Mouse (Mus musculus) liver, embryonic 16.5 days (tissue): Measurements from ENCODE around the gene Taf5l. TPM values are rescaled to one million over a fixed set of nuclear protein-coding genes. Genes with fewer than 3 reads are reported as not detected.
A peak's percentile ranks its signal among the peaks of the same experiment; 100 is the strongest.
"Not testable (repeated sequence)": the region's sequence is repeated elsewhere in the genome, so short reads cannot be mapped to it uniquely, and the experiment has no call there.

Source experiments
- ATAC-seq: fragments of 200-750 bp; cut with Nextera tagmentation; 2 replicates; pipeline ENCODE4 v1.8.0; 2017; ENCODE audit warnings: low read depth, mild to moderate bottlenecking, moderate number of reproducible peaks, moderate library complexity
- H3K27ac ChIP-seq: fragments of 300-500 bp; sonication (generic); 2 replicates; pipeline ENCODE4 v1.5.1; 2014; ENCODE audit warnings: mild to moderate bottlenecking, low read length
- H3K27me3 ChIP-seq: fragments of 300-500 bp; sonication (generic); 2 replicates; pipeline ENCODE4 v1.6.1; 2014; ENCODE audit warnings: low read depth, low read length, mixed read lengths; ENCODE audit not compliant: control insufficient read depth, insufficient read depth
- H3K36me3 ChIP-seq: fragments of 300-500 bp; sonication (generic); 2 replicates; pipeline ENCODE4 v1.6.1; 2014; ENCODE audit warnings: mild to moderate bottlenecking; ENCODE audit not compliant: control insufficient read depth, insufficient read depth
- H3K4me1 ChIP-seq: fragments of 300-500 bp; sonication (generic); 2 replicates; pipeline ENCODE4 v1.6.1; 2014; ENCODE audit warnings: low read depth, low read length, mixed read lengths; ENCODE audit not compliant: control insufficient read depth
- H3K4me2 ChIP-seq: fragments of 300-500 bp; sonication (generic); 2 replicates; pipeline ENCODE4 v1.6.1; 2014; ENCODE audit warnings: low read depth, low read length, mixed read lengths
- H3K4me3 ChIP-seq: fragments of 300-500 bp; sonication (generic); 2 replicates; pipeline ENCODE4 v1.5.1; 2014; ENCODE audit warnings: low read depth, mild to moderate bottlenecking, low read length
- H3K9ac ChIP-seq: fragments of 300-500 bp; sonication (generic); 2 replicates; pipeline ENCODE4 v1.6.1; 2014; ENCODE audit warnings: low read depth, low read length
- H3K9me3 ChIP-seq: fragments of 300-500 bp; sonication (generic); replicated peaks from 2 replicates; pipeline ENCODE4 v1.6.1; 2016; ENCODE audit warnings: low read length; ENCODE audit not compliant: control insufficient read depth
- WGBS: fragments of 180-500 bp; shearing (Covaris S2); extraction: QIAGEN DNeasy Blood & Tissue Kit; methylation state at CpG from one replicate; pipeline ENCODE4 v1.1.7; 2014; ENCODE audit not compliant: insufficient replicate concordance; 5-methylcytosine and 5-hydroxymethylcytosine counted together
- polyA plus RNA-seq: library from polyadenylated mRNA; unstranded; fragments of >200 nt; fragmentation: Nextera tagmentation; extraction: Ambion mirVana; gene quantifications from 2 replicates; pipeline ENCODE4 v1.2.1, GENCODE M21; 2015

Gene Taf5l
- polyA plus RNA-seq, 1 experiment from 2014 or later = 19.6 TPM

GRCm38 (mm10) chr8:123980239-123980638, 41.0 kb downstream of the Taf5l start:
- 21% methylated on average over 4 of the region's 4 CpGs for WGBS
- peak overlapping the region; percentile 99 for H3K27ac ChIP-seq
- H3K4me2 ChIP-seq = peak overlapping the region; percentile 62

GRCm38 (mm10) chr8:123978926-123979325, 42.3 kb downstream of the Taf5l start:
- peak overlapping the region; percentile 97 for H3K4me3 ChIP-seq
- WGBS = 15% methylated on average over 8 of the region's 8 CpGs
- peaks cover 49% of the 10 kb centered on the region for H3K36me3 ChIP-seq
- peak overlapping the region; percentile 99 for H3K27ac ChIP-seq
- H3K9me3 ChIP-seq = no peaks in the 10 kb centered on the region; the same call in 1 of the 2 replicates
- peak overlapping the region; percentile 62 for H3K4me2 ChIP-seq
- no peaks in the 10 kb centered on the region for H3K27me3 ChIP-seq
- H3K9ac ChIP-seq = peak overlapping the region; percentile 100
- ATAC-seq = peak; percentile 81
- H3K4me1 ChIP-seq = peaks cover 50% of the 10 kb centered on the region

More at GRCm38 (mm10) chr8:123980239-123980638, 41.0 kb downstream of the Taf5l start:
- H3K9me3 ChIP-seq = no peaks in the 10 kb centered on the region
- H3K36me3 ChIP-seq = peaks cover 37% of the 10 kb centered on the region
- ATAC-seq = no peak
- no peaks in the 10 kb centered on the region for H3K27me3 ChIP-seq
- peaks cover 53% of the 10 kb centered on the region for H3K4me1 ChIP-seq
- H3K9ac ChIP-seq = peak overlapping the region; percentile 100
- H3K4me3 ChIP-seq = peak overlapping the region; percentile 97

- Histone ChIP-seq H3K4me2 (peak overlapping the region; percentile 62), H3K27ac (peak overlapping the region; percentile 99), H3K27me3 (no peaks in the 10 kb centered on the region), H3K4me1 (peaks cover 48% of the 10 kb centered on the region), H3K4me3 (peak overlapping the region; percentile 97), H3K9ac (peak overlapping the region; percentile 100), H3K36me3 (peaks cover 53% of the 10 kb centered on the region), H3K9me3 (no peaks in the 10 kb centered on the region; the same call in 1 of the 2 replicates)
- no peak for ATAC-seq
- 37% methylated on average over 14 of the region's 14 CpGs for WGBS
Measured at GRCm38 (mm10) chr8:123978166-123978838, 42.9 kb downstream of the Taf5l start.

- Histone ChIP-seq H3K9me3 (no peaks in the 10 kb centered on the region; the same call in 1 of the 2 replicates), H3K9ac (peak overlapping the region; percentile 100), H3K36me3 (peaks cover 61% of the 10 kb centered on the region), H3K27ac (peak overlapping the region; percentile 99), H3K27me3 (no peaks in the 10 kb centered on the region), H3K4me1 (peaks cover 54% of the 10 kb centered on the region), H3K4me3 (peak overlapping the region; percentile 97), H3K4me2 (peak overlapping the region; percentile 62)
- no peak for ATAC-seq
- WGBS = 81% methylated on average over 4 of the region's 4 CpGs
Measured at GRCm38 (mm10) chr8:123977499-123977898, 43.7 kb downstream of the Taf5l start.

- no peaks in the 10 kb centered on the region for H3K27me3 ChIP-seq
- H3K4me2 ChIP-seq = peak overlapping the region; percentile 14; the same call in 1 of the 2 replicates
- no peaks in the 10 kb centered on the region; the same call in 1 of the 2 replicates for H3K9me3 ChIP-seq
- 89% methylated on average over 1 of the region's 1 CpGs for WGBS
- H3K27ac ChIP-seq = peak overlapping the region; percentile 47
- no peak overlapping the region for H3K9ac ChIP-seq
- peaks cover 65% of the 10 kb centered on the region for H3K4me1 ChIP-seq
- H3K4me3 ChIP-seq = 0 out of 2 replicates have a peak overlapping the region, but pooled peaks have one; percentile 4
- H3K36me3 ChIP-seq = peaks cover 90% of the 10 kb centered on the region
- peak; percentile 49 for ATAC-seq
Measured at GRCm38 (mm10) chr8:123973495-123973894, 47.7 kb downstream of the Taf5l start.

GRCm38 (mm10) chr8:123966896-123967295, 54.3 kb downstream of the Taf5l start:
- ATAC-seq = no peak

GRCm38 (mm10) chr8:123961371-123961770, 59.8 kb downstream of the Taf5l start:
- peaks cover 99% of the 10 kb centered on the region for H3K36me3 ChIP-seq
- no peak overlapping the region for H3K4me2 ChIP-seq
- 91% methylated on average over 1 of the region's 1 CpGs for WGBS
- peaks cover 7% of the 10 kb centered on the region for H3K4me1 ChIP-seq
- no peaks in the 10 kb centered on the region for H3K9me3 ChIP-seq
- no peaks in the 10 kb centered on the region for H3K27me3 ChIP-seq
- no peak overlapping the region for H3K4me3 ChIP-seq
- no peak overlapping the region for H3K9ac ChIP-seq
- no peak for ATAC-seq
- no peak overlapping the region for H3K27ac ChIP-seq

More at GRCm38 (mm10) chr8:123966896-123967295, 54.3 kb downstream of the Taf5l start:
- H3K4me1 ChIP-seq = peaks cover 15% of the 10 kb centered on the region
- peaks cover 99% of the 10 kb centered on the region for H3K36me3 ChIP-seq
- H3K4me2 ChIP-seq = no peak overlapping the region
- H3K27ac ChIP-seq = no peak overlapping the region
- no peak overlapping the region for H3K4me3 ChIP-seq
- 67% methylated on average over 2 of the region's 2 CpGs for WGBS
- H3K9ac ChIP-seq = no peak overlapping the region
- H3K27me3 ChIP-seq = no peaks in the 10 kb centered on the region
- H3K9me3 ChIP-seq = no peaks in the 10 kb centered on the region

- not testable (repeated sequence) for H3K4me1 ChIP-seq, H3K9me3 ChIP-seq, H3K4me2 ChIP-seq, H3K27me3 ChIP-seq, H3K27ac ChIP-seq, ATAC-seq, H3K9ac ChIP-seq, H3K4me3 ChIP-seq
- H3K36me3 ChIP-seq = peaks cover 99% of the 10 kb centered on the region
- 80% methylated on average over 5 of the region's 5 CpGs for WGBS
Measured at GRCm38 (mm10) chr8:123960556-123960955, 60.6 kb downstream of the Taf5l start.

GRCm38 (mm10) chr8:123960056-123960455, 61.1 kb downstream of the Taf5l start:
- WGBS = 85% methylated on average over 9 of the region's 9 CpGs

More at GRCm38 (mm10) chr8:123960056-123960455, 61.1 kb downstream of the Taf5l start:
- H3K4me2 ChIP-seq = no peak overlapping the region
- no peaks in the 10 kb centered on the region for H3K27me3 ChIP-seq
- no peak overlapping the region for H3K27ac ChIP-seq
- no peak overlapping the region for H3K4me3 ChIP-seq
- peaks cover 7% of the 10 kb centered on the region for H3K4me1 ChIP-seq
- peaks cover 99% of the 10 kb centered on the region for H3K36me3 ChIP-seq
- H3K9ac ChIP-seq = no peak overlapping the region
- H3K9me3 ChIP-seq = no peaks in the 10 kb centered on the region
- no peak for ATAC-seq
